Mouse (Mus musculus): ENCODE results near the gene Ikbke.
A peak's percentile ranks its signal among the peaks of the same experiment; 100 is the strongest.

- peak; percentile 80 for TF ChIP-seq CTCF (conservative IDR thresholded peaks at IDR 0.05; ENCODE audit: low read length)
- no peak for TF ChIP-seq POU5F1 (IDR thresholded peaks at IDR 0.05; ENCODE audit: borderline replicate concordance, low read length)
- TF ChIP-seq NANOG (IDR thresholded peaks at IDR 0.05; ENCODE audit: borderline replicate concordance, low read length), result no peak
Observed at GRCm38 (mm10) chr1:131290648-131291047, 11.2 kb upstream of the Ikbke start.
